Mouse (Mus musculus) heart, embryonic 11.5 days (tissue): ENCODE measurements around the gene 1110004F10Rik. TPM values are rescaled to one million over a fixed set of nuclear protein-coding genes. Genes with fewer than 3 reads are reported as not detected.

Experiments
- ATAC-seq: fragments of 200-750 bp; cut with Nextera tagmentation; replicated peaks from 2 replicates; pipeline ENCODE4 v1.8.0; 2017; ENCODE audit warnings: moderate library complexity; ENCODE audit not compliant: insufficient number of reproducible peaks, low FRiP score, low TSS enrichment
- H3K27ac ChIP-seq: fragments of 300-500 bp; sonication (generic); 2 replicates; pipeline ENCODE4 v1.5.1; 2014; ENCODE audit warnings: mild to moderate bottlenecking, low read depth, low read length
- H3K27me3 ChIP-seq: fragments of 300-500 bp; sonication (generic); 2 replicates; pipeline ENCODE4 v1.6.1; 2014; ENCODE audit warnings: mild to moderate bottlenecking, low read length, mixed read lengths; ENCODE audit not compliant: control insufficient read depth, insufficient read depth
- H3K36me3 ChIP-seq: fragments of 300-500 bp; sonication (generic); 2 replicates; pipeline ENCODE4 v1.6.1; 2014; ENCODE audit warnings: mild to moderate bottlenecking, low read length, moderate library complexity, mixed read lengths; ENCODE audit not compliant: control insufficient read depth, insufficient read depth
- H3K4me1 ChIP-seq: fragments of 300-500 bp; sonication (generic); 2 replicates; pipeline ENCODE4 v1.6.1; 2014; ENCODE audit warnings: low read length; ENCODE audit not compliant: control insufficient read depth, insufficient read depth
- H3K4me2 ChIP-seq: fragments of 300-500 bp; sonication (generic); 2 replicates; pipeline ENCODE4 v1.6.1; 2014; ENCODE audit warnings: mild to moderate bottlenecking, moderate library complexity
- H3K4me3 ChIP-seq: fragments of 300-500 bp; sonication (generic); 2 replicates; pipeline ENCODE4 v1.5.1; 2014; ENCODE audit warnings: low read depth, low read length
- H3K9ac ChIP-seq: fragments of 300-500 bp; sonication (generic); 2 replicates; pipeline ENCODE4 v1.6.1; 2014; ENCODE audit warnings: mild to moderate bottlenecking, low read depth, low read length, moderate library complexity
- H3K9me3 ChIP-seq: fragments of 300-500 bp; sonication (generic); replicated peaks from 2 replicates; pipeline ENCODE4 v1.6.1; 2016; ENCODE audit warnings: low read length; ENCODE audit not compliant: control insufficient read depth
- WGBS: fragments of 180-500 bp; shearing (Covaris S2); extraction: QIAGEN DNeasy Blood & Tissue Kit; methylation state at CpG from one replicate; pipeline ENCODE4 v1.1.7; 2014; ENCODE audit not compliant: insufficient replicate concordance; 5-methylcytosine and 5-hydroxymethylcytosine counted together
- polyA plus RNA-seq: library from polyadenylated mRNA; unstranded; fragments of >200 nt; fragmentation: Nextera tagmentation; extraction: Ambion mirVana; gene quantifications from 2 replicates; pipeline ENCODE4 v1.2.1, GENCODE M21; 2014

1110004F10Rik gene
- polyA plus RNA-seq = 191 and 215 TPM in 2 replicates

DNA sequence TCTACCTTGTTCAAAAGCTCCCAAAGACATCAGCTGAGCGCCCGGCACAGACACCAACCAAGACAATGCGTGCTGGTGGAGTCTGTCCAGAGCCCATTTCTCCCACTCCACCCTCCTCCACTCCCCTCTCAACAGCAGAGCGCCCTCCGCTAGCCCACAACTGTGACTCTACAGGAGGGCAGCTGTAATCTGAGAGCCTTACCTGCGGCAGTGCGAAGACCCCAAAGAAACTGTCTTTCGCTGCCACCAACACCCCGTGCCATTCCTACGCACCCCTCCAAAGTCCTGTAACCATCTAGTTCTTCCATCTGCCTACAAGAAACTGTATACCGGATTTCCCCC is at the start of gene 1110004F10Rik:
1110004F10Rik (plus strand) TSS at position 202 of the 342 bp plus-strand sequence.
- 1% methylated on average over 11 of the region's 11 CpGs for WGBS
- peak within 1 kb of the TSS; percentile 97 for H3K4me2 ChIP-seq
- ATAC-seq = no peak
- no peak within 1 kb of the TSS; the same call in 1 of the 2 replicates for H3K27ac ChIP-seq
- H3K4me3 ChIP-seq = peak within 1 kb of the TSS; percentile 50
- H3K9me3 ChIP-seq = no peaks in the 10 kb centered on the region
- no peaks in the 10 kb centered on the region for H3K36me3 ChIP-seq
- peak within 1 kb of the TSS; percentile 54; the same call in 1 of the 2 replicates for H3K9ac ChIP-seq
- H3K4me1 ChIP-seq = peaks cover 7% of the 10 kb centered on the region; the same call in 1 of the 2 replicates
- H3K27me3 ChIP-seq = peaks cover 30% of the 10 kb centered on the region

DNA sequence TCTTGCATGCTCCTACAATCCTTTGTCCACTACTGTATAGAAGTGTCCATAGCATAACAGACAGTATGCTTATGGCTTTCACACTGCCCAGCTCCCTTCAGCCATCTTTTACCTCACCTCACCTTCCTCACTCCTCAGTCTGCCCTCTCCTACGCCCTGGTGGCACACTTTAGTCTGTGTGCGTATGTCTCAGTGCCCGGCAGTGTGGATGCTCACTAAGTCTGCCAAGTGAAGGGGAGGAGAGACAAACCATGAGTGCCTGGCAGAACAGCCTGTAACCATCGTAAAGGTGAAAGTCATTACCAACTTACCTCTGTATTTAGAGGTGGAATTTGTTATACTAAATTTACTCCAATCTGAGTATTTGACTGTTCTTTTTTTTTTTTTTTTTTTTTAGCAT is 36.5 kb upstream of the 1110004F10Rik start:
- 85% methylated on average over 4 of the region's 4 CpGs for WGBS
- H3K36me3 ChIP-seq = no peaks in the 10 kb centered on the region
- no peak overlapping the region for H3K27ac ChIP-seq
- no peaks in the 10 kb centered on the region for H3K27me3 ChIP-seq
- ATAC-seq = no peak
- H3K4me3 ChIP-seq = no peak overlapping the region
- no peaks in the 10 kb centered on the region for H3K4me1 ChIP-seq
- H3K4me2 ChIP-seq = no peak overlapping the region
- no peak overlapping the region for H3K9ac ChIP-seq
- H3K9me3 ChIP-seq = no peaks in the 10 kb centered on the region

DNA sequence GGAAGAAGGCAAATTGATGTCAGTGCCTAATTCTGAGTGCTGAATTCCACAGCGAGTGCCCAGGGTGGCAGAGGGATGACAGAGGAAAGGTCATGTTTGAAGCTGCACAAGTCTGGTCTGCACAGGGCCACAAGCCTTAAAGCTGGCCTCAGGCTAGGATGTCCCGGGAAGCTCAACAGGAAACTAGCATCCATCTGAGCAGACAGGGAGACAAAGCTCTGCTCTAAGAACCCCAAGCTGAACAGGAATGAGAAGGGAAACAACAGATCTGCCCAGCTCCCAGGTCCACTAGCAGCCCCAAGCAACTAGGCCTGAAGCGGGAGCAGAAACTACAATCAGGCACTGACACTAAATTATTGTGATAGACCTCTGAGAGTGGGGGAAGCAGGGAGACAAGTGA is 9.2 kb upstream of the 1110004F10Rik start:
- Histone ChIP-seq H3K4me1 (peaks cover 12% of the 10 kb centered on the region), H3K4me3 (peak overlapping the region; percentile 70), H3K9ac (peak overlapping the region; percentile 74), H3K27ac (peak overlapping the region; percentile 86), H3K9me3 (no peaks in the 10 kb centered on the region), H3K4me2 (peak overlapping the region; percentile 72), H3K36me3 (no peaks in the 10 kb centered on the region), H3K27me3 (no peaks in the 10 kb centered on the region)
- no peak for ATAC-seq
- WGBS = 27% methylated on average over 3 of the region's 3 CpGs

DNA sequence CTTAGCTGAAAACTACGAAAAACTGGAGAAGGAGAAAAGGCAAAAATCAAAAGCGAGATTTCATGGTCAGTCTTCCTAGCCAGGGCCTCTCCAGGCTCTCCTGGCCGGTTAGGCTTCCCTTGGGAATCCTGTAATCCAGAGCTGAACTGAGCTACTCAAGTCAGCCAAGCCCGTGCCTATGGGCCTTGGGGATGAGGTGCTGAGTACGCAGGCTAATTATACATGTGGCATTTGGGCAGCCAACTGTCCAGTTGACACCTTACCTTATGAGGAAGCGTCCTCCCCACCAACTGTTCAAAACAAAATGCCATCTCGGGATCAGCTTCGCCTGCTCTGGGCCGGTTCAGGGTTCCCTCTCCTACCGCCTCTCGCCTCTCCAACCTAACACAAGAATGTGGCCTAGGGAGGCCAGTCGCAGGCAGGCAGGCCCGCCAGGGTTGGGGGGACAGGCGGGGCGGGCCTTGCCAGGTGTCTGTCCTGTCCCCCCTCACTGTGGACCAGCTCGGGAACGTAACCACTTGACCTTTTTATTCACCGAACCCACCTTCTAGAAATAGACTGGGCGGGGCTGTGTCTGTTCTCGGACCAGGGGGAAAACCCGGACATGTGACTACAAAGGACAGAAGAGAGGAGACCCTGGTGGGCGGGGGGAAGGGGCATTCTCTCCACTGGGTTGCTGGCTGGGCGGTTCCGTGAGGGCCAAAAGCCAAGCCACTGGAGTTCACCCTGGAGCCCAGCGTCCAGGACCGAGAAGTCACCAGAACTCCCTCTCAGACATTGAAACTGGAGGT is 8.4 kb upstream of the 1110004F10Rik start:
- Histone ChIP-seq H3K27me3 (peaks cover under 1% of the 10 kb centered on the region), H3K27ac (peak overlapping the region; percentile 86), H3K4me3 (peak overlapping the region; percentile 70), H3K4me2 (peak overlapping the region; percentile 72), H3K9ac (peak overlapping the region; percentile 74), H3K9me3 (no peaks in the 10 kb centered on the region), H3K4me1 (peaks cover 12% of the 10 kb centered on the region), H3K36me3 (no peaks in the 10 kb centered on the region)
- peak; percentile 58 for ATAC-seq
- 8% methylated on average over 26 of the region's 26 CpGs for WGBS

DNA sequence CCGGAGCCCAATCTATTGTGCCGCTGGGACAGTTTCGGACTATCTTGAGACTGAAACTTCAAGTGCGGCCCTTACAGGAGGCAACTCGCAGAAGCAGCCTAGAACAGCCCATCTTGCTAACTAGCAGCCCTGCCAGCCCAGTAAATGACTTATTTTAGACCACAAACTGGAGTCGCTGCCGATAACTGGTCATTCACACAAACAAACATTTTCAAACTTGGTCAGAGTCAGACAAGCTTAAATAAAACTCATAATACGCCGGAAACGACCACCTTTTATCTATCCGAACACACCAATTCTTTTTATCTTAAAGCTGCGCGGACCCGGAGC is 7.8 kb upstream of the 1110004F10Rik start:
- Histone ChIP-seq H3K4me2 (peak overlapping the region; percentile 72), H3K36me3 (no peaks in the 10 kb centered on the region), H3K27ac (peak overlapping the region; percentile 86), H3K4me3 (peak overlapping the region; percentile 70), H3K27me3 (peaks cover 6% of the 10 kb centered on the region), H3K9ac (peak overlapping the region; percentile 74), H3K9me3 (no peaks in the 10 kb centered on the region), H3K4me1 (peaks cover 12% of the 10 kb centered on the region)
- ATAC-seq = no peak
- under 1% methylated on average over 14 of the region's 14 CpGs for WGBS

DNA sequence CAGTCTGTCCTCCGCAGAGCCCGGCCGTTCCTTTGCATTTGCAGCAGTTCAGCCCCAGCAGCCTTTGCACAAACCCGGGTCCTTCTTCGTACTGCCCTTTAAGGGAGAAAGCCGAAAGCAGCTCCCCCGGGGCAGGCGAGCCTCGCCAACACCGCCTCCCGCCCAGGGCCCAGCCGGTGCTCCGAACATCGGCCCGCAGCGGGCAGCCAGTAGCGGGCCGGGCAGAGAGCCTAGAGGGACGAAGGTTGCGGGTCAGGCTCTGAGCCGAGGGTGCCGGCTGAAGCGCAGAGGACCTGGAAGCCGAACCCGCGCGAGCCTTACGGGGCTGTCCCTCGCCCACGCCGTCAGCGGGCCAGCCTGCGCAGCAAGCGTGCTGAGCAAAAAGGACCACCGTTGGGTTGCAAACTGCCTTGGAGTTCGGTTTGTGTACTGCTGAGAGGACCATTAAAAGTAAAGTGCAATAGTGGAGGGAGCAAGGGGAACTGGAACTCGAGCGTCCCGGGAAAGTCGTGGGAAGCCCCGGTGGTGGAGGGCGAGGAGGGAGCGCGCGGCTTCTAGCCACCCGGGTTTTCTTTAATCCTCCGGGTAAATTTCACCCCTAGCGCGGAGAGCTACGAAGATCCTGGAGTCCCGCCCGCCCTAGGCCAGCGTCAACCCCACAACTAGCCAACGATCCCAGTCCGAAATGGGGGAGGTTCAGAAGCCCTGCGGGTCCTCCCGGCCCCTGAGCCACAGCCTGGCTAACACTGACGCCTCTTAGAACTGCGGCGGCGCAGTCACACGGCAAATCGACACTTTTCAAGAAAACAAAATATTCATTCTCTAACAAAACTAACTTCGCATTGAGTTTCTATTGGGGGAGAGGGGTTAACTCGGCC is 7.2 kb upstream of the 1110004F10Rik start:
- peaks cover 12% of the 10 kb centered on the region for H3K27me3 ChIP-seq
- peak overlapping the region; percentile 86 for H3K27ac ChIP-seq
- no peaks in the 10 kb centered on the region for H3K36me3 ChIP-seq
- no peaks in the 10 kb centered on the region for H3K9me3 ChIP-seq
- under 1% methylated on average over 65 of the region's 65 CpGs for WGBS
- peak overlapping the region; percentile 72 for H3K4me2 ChIP-seq
- peaks cover 12% of the 10 kb centered on the region for H3K4me1 ChIP-seq
- no peak for ATAC-seq
- peak overlapping the region; percentile 74 for H3K9ac ChIP-seq
- H3K4me3 ChIP-seq = peak overlapping the region; percentile 70

DNA sequence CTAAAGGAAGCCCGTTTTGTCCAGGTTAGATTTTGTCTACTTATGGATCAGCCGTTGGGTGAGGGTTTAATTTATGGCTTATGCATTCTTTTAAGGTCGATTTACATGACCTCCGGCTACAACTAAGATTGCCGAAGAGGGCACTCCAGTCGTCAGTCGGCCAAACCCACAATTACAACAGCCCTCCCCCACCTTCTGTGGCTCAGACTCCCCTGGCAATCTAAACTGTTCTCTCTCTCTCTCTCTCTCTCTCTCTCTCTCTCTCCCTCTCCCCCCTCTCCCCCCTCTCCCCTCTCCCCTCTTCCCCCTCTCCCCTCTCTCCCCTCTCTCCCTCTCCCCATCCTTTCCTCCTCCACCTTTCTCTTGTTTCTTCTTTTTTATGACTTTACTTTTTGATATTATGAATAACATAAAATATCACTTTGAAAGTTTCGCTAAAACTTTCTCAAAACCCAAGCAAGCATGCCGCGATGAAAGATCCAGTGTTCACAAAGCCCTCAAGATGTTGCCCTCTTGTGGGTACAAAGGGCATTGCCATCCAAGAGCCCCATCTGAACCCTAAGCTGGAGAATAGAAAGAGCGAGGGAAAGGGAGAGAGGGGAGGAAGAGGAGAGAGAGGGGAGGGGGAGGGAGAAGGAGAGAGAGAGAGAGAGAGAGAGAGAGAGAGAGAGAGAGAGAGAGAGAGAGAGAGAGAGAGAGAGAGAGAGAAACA is 6.4 kb upstream of the 1110004F10Rik start:
- H3K36me3 ChIP-seq = no peaks in the 10 kb centered on the region
- peak overlapping the region; percentile 70 for H3K4me3 ChIP-seq
- H3K4me1 ChIP-seq = peaks cover 12% of the 10 kb centered on the region
- ATAC-seq = no peak
- 0% methylated on average over 11 of the region's 11 CpGs for WGBS
- peak overlapping the region; percentile 72 for H3K4me2 ChIP-seq
- peak overlapping the region; percentile 86 for H3K27ac ChIP-seq
- H3K9me3 ChIP-seq = no peaks in the 10 kb centered on the region
- peak overlapping the region; percentile 84 for H3K9ac ChIP-seq
- H3K27me3 ChIP-seq = peaks cover 18% of the 10 kb centered on the region
